Mouse (Mus musculus) megakaryocyte-erythroid progenitor cell, adult 5-6 weeks (primary cell): ENCODE data around the gene Chek2. TPM values are rescaled to one million over a fixed set of nuclear protein-coding genes. Genes with fewer than 3 reads are reported as not detected.
"Not testable (repeated sequence)": the region's sequence is repeated elsewhere in the genome, so short reads cannot be mapped to it uniquely, and the experiment has no call there.

Experiments used
- ATAC-seq: replicated peaks from 2 replicates; pipeline ENCODE4 v1.8.0; 2016; ENCODE audit warnings: mild to moderate bottlenecking, inconsistent platforms; ENCODE audit not compliant: severe bottlenecking, poor library complexity, low FRiP score, low TSS enrichment
- total RNA-seq, 2 experiments: library from RNA; stranded (forward) in 1 of 2; stranded (reverse) in 1 of 2; fragments of 200-1000, 215-1000 nt in 1 of 2; fragments of >200 nt in 1 of 2; fragmentation: Nextera tagmentation in 1 of 2; gene quantifications; 2 replicates each; pipeline ENCODE4 v1.2.3; 2014 to 2017

Gene Chek2
- total RNA-seq, 2 experiments from 2014 or later, result 31.1 to 47.4 TPM

GRCm38 (mm10) chr5:110835959-110836358 lies 3.8 kb upstream of the Chek2 start:
- peak; percentile 61 for ATAC-seq

- not testable (repeated sequence) for ATAC-seq
Measured at GRCm38 (mm10) chr5:110838016-110838415, 1.8 kb upstream of the Chek2 start.

DNA sequence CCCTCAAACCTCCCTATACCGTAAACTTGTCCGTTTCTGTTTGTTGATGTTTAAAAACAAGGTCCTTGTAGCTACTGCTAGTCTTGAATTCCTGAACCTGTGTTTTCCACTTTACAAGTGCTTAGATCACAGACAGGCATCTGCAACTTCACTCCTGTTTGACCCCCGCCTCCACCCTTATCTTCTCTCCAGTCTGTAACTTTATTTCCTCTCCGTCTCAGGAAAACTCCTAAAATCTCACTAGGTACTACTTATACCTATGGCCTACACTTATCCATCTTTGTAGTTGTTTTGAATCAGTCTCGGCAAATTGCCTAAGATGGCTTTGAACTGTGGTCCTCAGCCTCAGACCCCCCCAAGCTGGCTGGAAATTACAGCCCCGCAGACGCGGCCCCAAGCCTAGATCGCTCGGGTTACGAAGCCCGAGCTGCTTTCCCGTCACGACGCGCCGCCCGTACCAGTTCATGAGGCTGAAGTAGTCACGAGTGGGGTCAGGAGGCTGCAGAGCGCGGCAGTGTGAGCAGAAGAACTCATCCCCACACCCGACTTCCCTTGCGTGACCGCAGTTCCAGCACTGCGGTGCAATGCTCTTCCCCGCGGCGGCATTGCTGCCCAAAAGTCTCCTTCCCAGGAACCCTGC lies 621 bp upstream of the Chek2 start:
- peak; percentile 24 for ATAC-seq

DNA sequence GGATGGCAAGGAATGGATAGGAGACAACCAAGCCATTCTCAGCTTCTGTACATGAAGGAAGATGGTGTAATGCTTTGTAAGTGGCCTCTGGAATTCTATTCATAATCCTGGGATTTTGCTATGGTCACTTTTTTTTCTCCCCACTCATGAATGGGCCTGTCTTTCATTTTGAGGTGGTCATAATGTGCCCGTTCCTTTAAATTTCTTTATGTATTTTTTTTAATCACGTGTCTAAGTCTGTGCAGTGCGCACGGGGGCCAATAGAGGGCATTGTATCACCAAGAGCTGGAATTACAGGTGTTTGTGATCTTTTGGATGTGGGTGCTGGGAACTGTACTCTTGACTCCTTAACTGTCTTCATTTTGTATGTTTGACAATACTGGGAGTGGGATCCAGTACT lies 686 bp downstream of the Chek2 start:
- ATAC-seq, result no peak

DNA sequence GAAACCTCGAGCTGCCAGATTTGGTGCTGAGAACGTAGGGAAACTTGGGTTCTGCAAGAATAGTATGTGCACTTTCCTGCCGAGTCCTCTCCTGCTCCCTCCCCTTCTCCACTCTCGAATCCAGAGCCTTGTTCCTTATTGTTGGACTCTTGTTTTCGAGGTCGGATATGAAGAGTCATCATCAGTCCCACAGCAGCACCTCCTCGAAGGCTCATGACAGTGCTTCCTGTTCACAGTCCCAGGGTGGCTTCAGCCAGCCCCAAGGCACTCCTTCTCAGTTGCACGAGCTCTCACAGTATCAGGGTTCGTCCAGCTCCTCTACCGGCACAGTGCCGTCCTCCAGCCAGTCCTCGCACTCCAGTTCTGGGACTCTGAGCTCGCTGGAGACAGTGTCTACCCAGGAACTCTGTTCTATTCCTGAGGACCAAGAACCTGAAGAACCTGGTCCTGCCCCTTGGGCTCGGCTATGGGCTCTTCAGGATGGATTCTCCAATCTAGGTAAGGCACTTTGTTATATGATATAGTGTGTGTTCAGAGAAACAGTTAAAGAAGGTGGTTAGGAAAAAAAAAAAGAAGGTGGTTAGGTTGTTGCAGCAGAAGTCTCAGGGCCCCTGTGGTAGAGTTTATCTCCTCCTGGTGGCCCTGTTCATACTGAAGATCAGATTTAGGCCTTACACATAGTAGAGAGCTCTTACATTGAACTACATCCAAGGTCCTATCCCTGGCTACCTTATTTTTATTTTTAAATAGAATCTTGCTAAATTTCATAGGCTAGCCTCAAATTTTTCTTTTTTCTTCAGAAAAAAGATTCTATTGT lies 1.5 kb downstream of the Chek2 start:
- no peak for ATAC-seq

DNA sequence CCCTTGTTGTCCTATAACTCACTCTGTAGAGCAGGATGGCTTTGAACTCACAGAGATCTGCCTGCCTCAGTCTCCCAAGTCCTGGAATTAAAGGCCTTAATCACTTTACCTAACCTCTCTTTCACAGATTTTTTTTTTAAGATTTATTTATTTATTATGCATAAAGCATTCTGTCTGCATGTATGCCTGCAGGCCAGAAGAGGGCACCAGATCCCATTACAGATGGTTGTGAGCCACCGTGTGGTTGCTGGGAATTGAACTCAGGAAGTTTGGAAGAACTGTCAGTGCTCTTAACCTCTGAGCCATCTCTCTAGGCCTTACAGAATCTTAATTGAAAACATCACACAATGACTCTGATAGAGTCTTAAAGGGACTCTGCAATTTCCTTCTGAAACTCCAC lies 13.2 kb downstream of the Chek2 start:
- ATAC-seq, result no peak

- ATAC-seq, result no peak
Measured at GRCm38 (mm10) chr5:110857091-110857490, 17.3 kb downstream of the Chek2 start.

DNA sequence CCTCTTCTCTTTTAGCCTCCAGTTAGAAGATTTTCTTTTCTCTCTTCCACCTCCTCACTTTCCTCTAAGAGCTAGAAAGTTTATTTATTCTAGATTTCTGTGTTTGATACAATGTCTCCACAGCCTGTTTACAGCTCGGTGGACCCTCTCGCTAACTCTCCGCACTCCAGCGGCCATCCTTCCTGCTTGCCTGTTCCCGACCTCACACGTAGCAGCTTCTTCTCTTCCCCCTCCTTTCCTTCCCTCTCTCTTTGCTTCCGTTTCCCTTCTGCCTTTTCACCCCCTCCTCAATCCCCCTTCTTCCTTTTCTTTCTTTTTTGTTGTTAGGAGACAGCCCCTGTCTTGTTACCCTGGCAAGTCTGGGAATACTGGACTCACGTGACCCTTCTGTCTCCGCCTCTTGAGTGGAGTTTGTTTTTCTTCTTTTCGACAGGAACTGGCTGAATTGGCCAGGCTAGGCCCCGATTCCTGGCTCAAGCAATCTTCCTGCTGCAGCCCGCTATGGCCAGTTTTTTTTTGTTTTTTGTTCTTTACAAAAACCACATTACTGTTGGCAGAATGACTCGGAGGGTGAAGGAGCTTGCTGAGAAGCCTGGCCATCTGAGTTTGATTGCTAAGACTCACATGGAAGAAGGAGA lies 19.4 kb downstream of the Chek2 start:
- ATAC-seq, result no peak

DNA sequence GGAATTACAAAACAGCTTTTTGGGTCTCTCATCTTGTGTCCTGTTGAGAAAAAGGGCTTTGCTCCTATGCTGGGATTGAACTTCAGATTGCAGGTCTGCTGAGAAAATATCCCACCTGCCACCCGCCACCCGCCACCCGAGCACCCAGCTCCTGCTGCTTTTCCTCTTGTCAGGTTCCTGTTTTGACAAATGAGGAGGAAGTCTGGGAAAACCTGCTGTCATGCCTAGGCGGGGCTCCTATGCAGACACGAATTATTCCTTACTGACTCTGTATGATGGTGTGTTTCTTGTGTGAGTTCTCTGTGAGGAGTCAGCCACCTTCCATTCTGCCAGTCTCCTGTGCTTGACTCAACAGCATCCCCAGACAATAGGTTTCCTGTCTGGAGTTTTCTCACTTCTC lies 20.7 kb downstream of the Chek2 start:
- no peak for ATAC-seq

GRCm38 (mm10) chr5:110868460-110868859 lies 28.7 kb downstream of the Chek2 start:
- no peak for ATAC-seq

- no peak for ATAC-seq
Measured at GRCm38 (mm10) chr5:110869242-110869669, 29.5 kb downstream of the Chek2 start.

DNA sequence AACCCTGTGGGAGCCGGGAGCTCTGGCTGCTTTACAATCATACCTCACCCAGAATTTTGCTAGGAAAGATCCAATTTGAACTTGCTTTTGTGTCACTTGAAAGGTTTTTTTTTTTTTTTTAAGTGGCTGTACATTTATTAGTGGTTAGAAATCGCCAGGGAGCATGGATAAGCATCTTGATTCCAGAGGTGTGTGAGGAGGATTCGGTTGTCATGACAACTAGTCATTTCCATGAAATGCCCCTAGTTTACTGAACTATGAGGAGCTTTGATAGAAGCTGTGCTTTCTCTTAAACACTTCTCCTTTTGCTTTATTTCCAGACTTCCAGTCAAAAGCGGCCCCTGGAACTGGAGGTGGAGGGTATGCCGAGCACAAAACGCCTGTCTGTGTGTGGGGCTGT lies 33.4 kb downstream of the Chek2 start:
- ATAC-seq, result no peak

- ATAC-seq, result no peak
Measured at GRCm38 (mm10) chr5:110874711-110875110, 34.9 kb downstream of the Chek2 start.

DNA sequence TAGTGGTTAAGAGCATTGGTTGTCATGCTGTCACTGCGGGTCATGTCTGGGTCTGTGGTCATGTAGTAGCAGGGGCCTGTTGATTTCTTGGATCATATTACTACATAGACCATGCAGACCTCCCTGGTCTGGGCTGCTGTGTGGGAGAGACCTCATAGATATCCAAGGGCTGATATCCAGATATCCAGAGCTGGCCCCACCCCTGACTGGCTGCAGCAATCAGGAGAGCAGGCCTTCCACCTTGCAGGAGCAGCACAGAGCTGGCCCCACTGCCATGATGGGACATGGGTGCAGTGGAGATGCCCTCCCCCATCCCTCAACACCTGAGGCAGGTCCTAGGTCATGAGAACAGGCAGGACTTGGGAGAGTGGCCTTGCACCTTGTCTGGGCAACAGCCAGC lies 35.5 kb downstream of the Chek2 start:
- ATAC-seq, result peak; percentile 43; the same call in 1 of the 2 replicates

DNA sequence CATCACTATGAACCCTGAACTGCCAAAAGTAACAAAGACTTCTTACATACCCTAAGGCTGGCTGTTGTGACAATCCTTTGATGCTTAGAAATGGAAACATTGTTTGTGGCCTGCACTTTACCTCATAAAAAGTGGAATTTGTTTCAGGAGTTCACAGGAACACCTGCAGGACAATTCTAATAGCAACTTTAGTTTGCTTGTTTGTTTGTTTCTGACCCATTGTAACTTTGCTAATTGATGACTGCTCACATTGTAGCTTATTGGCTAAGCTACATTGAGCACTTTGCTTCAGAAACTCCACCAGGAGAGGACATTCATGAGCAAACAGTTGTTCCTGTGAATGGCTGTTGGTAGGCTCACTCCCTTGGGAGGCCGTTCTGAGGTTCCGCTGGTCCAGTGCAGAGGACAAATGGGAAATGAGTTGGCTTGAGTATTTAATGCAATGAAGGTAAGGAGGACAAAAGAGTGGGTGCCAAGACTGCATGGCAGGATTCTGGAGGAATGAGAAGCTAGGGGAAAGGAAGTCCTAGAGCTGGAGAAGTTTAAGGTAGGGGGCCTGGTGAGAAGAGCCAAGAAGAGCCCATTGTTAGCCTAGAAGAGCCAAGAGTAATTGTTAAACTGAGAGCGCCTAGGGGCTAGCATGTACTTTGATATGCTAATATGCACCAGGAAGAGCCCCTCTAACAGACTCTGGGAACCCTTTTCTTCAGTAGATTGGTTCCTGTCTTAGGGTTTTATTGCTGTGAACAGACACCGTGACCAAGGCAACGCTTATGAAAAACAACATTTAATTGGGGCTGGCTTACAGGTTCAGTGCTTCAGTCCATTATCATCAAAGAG lies 38.1 kb downstream of the Chek2 start:
- ATAC-seq, result no peak

GRCm38 (mm10) chr5:110878526-110878925 lies 38.7 kb downstream of the Chek2 start:
- ATAC-seq, result not testable (repeated sequence)

DNA sequence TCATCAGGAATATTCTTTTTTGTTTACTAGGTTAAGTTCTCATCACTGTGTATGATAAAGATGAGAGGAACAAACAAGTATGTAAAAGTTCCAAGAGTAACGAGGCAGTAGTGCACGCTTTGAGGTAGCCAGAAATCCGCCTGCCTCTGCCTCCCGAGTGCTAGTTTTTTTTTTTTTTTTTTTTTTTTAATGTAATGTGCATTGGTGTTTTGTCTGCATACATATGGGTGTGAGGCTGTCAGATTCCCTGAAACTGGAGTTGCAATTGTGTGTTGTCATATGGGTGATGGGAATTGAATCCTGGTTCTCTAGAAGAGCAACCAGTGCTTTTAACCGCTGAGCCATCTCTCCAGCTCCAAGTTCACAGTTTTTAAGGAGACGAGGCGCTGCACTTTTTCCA lies 39.3 kb downstream of the Chek2 start:
- ATAC-seq, result no peak

DNA sequence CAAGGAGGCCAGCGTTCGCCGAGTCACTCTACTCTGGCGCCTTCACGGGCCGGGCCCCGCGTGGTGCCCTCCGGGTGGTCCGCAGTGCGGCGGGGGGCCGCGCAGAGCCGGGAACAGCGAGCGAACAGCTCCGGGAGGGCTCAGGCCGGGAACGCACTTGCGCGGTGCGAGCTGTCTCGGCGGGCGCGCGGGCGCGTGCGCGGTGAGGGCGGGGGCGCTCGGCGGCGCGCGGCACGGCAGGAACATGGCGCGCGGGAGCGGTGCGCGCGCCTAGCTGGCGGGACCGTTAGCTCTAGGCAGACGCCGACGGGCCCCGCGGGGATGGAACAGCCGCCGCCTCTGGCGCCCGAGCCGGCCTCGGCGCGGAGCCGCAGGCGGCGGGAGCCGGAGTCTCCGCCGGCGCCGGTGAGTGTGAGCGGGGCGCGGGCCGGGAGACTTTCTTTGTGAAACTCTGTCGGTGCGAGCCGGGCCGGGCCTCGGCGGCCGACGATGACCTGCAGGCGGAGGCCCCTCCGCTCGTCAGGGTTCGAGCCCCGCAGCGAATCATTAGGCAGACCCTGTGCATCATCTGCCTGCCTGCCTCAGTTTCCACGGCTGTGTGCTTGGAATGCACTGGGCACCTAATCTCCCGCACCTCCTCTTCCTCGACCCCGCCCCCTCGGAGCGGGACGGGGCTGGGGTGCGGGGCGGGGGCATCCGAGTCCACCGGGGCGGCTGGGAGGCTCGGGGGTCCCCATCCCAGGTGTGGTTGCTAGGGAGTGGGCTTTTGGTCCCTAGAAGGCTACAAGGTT lies 40.0 kb downstream of the Chek2 start, which contains the start of gene Ttc28:
Gene Ttc28, plus strand, starts transcription at position 220 of the 791 bp plus-strand sequence.
- peak; percentile 66 for ATAC-seq

DNA sequence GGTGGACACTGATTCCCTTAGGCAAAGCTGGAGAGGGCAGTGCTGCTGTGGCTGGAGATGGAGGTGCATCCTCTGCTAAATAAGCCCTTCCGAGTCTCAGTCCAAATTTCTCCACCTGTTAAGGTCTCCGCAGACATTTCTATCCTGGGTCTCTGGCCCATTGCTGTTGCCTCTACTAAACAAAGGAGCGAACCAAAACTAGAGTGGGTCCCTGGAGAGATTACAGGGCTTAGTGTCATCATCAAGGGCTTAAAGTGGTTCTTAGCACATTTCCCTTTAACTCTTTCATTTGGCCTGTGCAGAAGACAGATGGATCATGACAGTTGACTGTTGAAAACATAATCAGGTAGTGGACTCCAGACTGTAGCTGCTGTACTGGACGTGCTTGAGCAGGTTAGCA lies 48.8 kb downstream of the Chek2 start:
- no peak for ATAC-seq
